Mouse (Mus musculus) Muller cell, postnatal 12 days (primary cell): ENCODE measurements around the gene Gm266.

Experiments
- DNase-seq: peaks from one replicate; pipeline ENCODE4 v3.0.0-alpha.2; 2015; ENCODE audit errors: inconsistent ontology term

Gm266 gene

GRCm38 (mm10) chr12:111503063-111503567 is 17.5 kb upstream of the Gm266 start:
- no peak for DNase-seq

GRCm38 (mm10) chr12:111500725-111501124 is 15.1 kb upstream of the Gm266 start:
- DNase-seq, result peak; percentile 47

- no peak for DNase-seq
Measured at GRCm38 (mm10) chr12:111499617-111500016, 14.0 kb upstream of the Gm266 start.

GRCm38 (mm10) chr12:111497076-111497475 is 11.5 kb upstream of the Gm266 start:
- DNase-seq, result no peak

GRCm38 (mm10) chr12:111494931-111495330 is 9.3 kb upstream of the Gm266 start:
- no peak for DNase-seq

GRCm38 (mm10) chr12:111489261-111489865 is 3.7 kb upstream of the Gm266 start:
- no peak for DNase-seq

- no peak for DNase-seq
Measured at GRCm38 (mm10) chr12:111486455-111486854, 832 bp upstream of the Gm266 start.

GRCm38 (mm10) chr12:111485046-111485651 is 474 bp downstream of the Gm266 start:
- no peak for DNase-seq

- DNase-seq, result no peak
Measured at GRCm38 (mm10) chr12:111479917-111480316, 5.7 kb downstream of the Gm266 start.

GRCm38 (mm10) chr12:111478924-111479323 is 6.7 kb downstream of the Gm266 start:
- DNase-seq, result no peak

- DNase-seq, result peak; percentile 94
Measured at GRCm38 (mm10) chr12:111474893-111475643, 10.6 kb downstream of the Gm266 start.

- no peak for DNase-seq
Measured at GRCm38 (mm10) chr12:111474384-111474783, 11.2 kb downstream of the Gm266 start.

- no peak for DNase-seq
Measured at GRCm38 (mm10) chr12:111472886-111473285, 12.7 kb downstream of the Gm266 start.

- DNase-seq, result peak; percentile 50
Measured at GRCm38 (mm10) chr12:111471721-111472120, 13.9 kb downstream of the Gm266 start.

- DNase-seq, result peak; percentile 67
Measured at GRCm38 (mm10) chr12:111471119-111471518, 14.5 kb downstream of the Gm266 start.

- peak; percentile 44 for DNase-seq
Measured at GRCm38 (mm10) chr12:111469507-111469906, 16.1 kb downstream of the Gm266 start.

- DNase-seq, result no peak
Measured at GRCm38 (mm10) chr12:111468206-111468605, 17.4 kb downstream of the Gm266 start.

- DNase-seq, result no peak
Measured at GRCm38 (mm10) chr12:111466369-111466768, 19.3 kb downstream of the Gm266 start.

- DNase-seq, result no peak
Measured at GRCm38 (mm10) chr12:111463570-111463969, 22.1 kb downstream of the Gm266 start.

- no peak for DNase-seq
Measured at GRCm38 (mm10) chr12:111457742-111458141, 27.9 kb downstream of the Gm266 start.

GRCm38 (mm10) chr12:111455860-111456259 is 29.8 kb downstream of the Gm266 start:
- no peak for DNase-seq

GRCm38 (mm10) chr12:111455311-111455846 is 30.2 kb downstream of the Gm266 start:
- no peak for DNase-seq
